Mouse (Mus musculus) cortical plate, adult 2 months (tissue): ENCODE measurements around the gene Slc34a3.

Experiments
- CTCF ChIP-seq: fragments of 200-500 bp; IDR thresholded peaks from 2 replicates; pipeline ENCODE4 v1.5.1; 2011; ENCODE audit warnings: mild to moderate bottlenecking, control low read depth, low read length; ENCODE audit not compliant: insufficient read depth; ENCODE audit errors: extremely low read depth
- POLR2A ChIP-seq: fragments of 200-500 bp; IDR thresholded peaks from 2 replicates; pipeline ENCODE4 v1.6.1; 2011; ENCODE audit warnings: mild to moderate bottlenecking, low read length, control low read depth; ENCODE audit not compliant: insufficient read depth; ENCODE audit errors: extremely low read depth

DNA sequence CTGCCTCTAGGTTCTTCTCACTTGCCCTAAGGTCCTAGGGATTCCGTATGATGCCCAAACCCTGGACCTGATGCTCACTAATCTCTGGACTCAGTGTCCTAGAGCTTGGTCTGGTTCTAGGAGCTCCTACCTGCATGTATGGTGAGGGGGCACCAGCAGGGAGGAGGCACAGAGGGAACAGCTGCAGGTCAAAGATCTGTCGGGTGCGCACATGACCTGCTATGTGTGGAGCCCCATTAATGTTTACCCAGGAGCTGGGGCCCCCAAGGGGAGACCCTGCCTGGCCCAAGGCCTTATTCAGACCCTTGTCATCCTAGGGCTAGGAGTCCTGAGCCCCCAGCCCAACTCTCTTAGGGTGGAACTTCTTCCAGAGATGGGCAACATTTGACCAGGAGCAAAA, at the start of gene Slc34a3:
- TF ChIP-seq POLR2A (no peak), CTCF (no peak)
